Mouse (Mus musculus): Measurements from ENCODE around the gene Scgb1b30. TPM values are rescaled to one million over a fixed set of nuclear protein-coding genes. Genes with fewer than 3 reads are reported as not detected.

Gene Scgb1b30
- polyA plus RNA-seq, 1 experiment from 2014 or later, result not detected

DNA sequence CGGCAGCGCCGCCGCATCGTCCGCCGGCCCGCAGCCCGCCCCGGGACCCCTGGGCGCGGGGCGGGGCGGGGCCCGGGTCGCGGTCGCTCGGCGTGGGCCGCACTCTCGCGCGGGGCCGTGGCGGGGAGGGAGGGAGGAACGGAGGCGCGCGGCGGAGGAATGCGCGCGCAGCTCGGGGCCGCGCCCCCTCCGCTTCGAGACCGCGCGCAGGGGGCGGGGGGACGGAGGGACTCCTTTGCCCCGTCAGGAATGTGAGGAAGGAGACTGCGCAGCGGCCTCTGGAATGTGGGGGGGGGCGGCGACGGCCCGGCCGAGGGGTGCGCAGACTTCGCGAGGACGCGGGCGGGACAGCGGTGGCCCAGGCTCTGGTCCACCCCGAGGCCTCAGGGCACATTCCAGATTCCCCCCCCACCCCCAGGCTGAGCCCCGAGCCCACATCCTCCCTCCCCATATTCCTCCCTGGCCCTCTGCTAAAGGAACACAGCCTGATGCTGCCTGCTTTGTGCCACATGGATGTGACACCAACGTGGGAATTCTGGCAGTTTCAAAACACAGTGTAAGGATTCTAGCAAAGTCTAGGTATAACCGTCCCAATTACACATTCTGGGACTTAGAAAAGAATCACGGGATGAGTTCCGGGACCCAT lies 38.0 kb downstream of the Scgb1b30 start, which contains the start of gene Wtip:
TSS of gene Wtip (minus strand) at position 152 of the 646 bp plus-strand sequence.
- Histone ChIP-seq H3K9me3 (ENCODE audit: low read depth, low read length) (no peaks in the 10 kb centered on the region), H3K4me2 (peak within 1 kb of the TSS; percentile 73), H3K36me3 (ENCODE audit: insufficient read depth) (no peaks in the 10 kb centered on the region), H3K27me3 (ENCODE audit: insufficient read depth, low read length) (no peaks in the 10 kb centered on the region), H3K9ac (peak within 1 kb of the TSS; percentile 95), H3K4me3 (ENCODE audit: low read depth, low read length) (peak within 1 kb of the TSS; percentile 80), H3K4me1 (ENCODE audit: insufficient read depth) (peaks cover 7% of the 10 kb centered on the region), H3K27ac (ENCODE audit: low read depth) (peak within 1 kb of the TSS; percentile 91)
- no peak for TF ChIP-seq CTCF (IDR thresholded peaks at IDR 0.05; ENCODE audit: low read depth)
- DNase-seq, result peak; percentile 92
- ATAC-seq (ENCODE audit: insufficient read depth), result peak; percentile 94
- 1% methylated on average over 35 of the region's 65 CpGs for WGBS

DNA sequence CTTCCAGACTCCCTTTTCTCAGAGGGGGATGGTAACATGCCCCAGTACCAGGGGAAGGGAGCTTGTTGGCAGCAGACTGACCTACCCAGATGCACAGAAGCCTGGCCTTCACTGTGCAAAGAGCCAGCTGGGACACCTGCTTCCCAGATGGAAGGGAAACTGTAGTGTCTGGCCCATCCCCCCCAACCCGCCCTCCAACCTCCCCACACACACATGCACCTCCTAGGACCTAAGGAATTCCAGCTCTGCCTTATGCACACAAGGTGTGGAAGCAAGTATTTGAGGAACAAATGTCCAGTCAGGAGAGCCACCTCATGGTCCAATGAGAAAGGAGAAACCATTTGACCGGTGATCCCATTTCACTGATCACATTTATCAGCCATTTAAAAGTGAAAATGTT lies 39.1 kb downstream of the Scgb1b30 start:
- H3K27me3 ChIP-seq (ENCODE audit: insufficient read depth, low read length), result no peaks in the 10 kb centered on the region
- no peaks in the 10 kb centered on the region for H3K36me3 ChIP-seq (ENCODE audit: insufficient read depth)
- no peak overlapping the region for H3K9ac ChIP-seq
- H3K9me3 ChIP-seq (ENCODE audit: low read depth, low read length), result no peaks in the 10 kb centered on the region
- TF ChIP-seq CTCF (IDR thresholded peaks at IDR 0.05; ENCODE audit: low read depth), result no peak
- H3K4me2 ChIP-seq, result no peak overlapping the region
- peaks cover 7% of the 10 kb centered on the region for H3K4me1 ChIP-seq (ENCODE audit: insufficient read depth)
- DNase-seq (peak; percentile 23), ATAC-seq (ENCODE audit: insufficient read depth) (peak; percentile 5; the same call in 1 of the 2 replicates)
- peak overlapping the region; percentile 91 for H3K27ac ChIP-seq (ENCODE audit: low read depth)
- no peak overlapping the region for H3K4me3 ChIP-seq (ENCODE audit: low read depth, low read length)
- 64% methylated on average over 2 of the region's 2 CpGs for WGBS

DNA sequence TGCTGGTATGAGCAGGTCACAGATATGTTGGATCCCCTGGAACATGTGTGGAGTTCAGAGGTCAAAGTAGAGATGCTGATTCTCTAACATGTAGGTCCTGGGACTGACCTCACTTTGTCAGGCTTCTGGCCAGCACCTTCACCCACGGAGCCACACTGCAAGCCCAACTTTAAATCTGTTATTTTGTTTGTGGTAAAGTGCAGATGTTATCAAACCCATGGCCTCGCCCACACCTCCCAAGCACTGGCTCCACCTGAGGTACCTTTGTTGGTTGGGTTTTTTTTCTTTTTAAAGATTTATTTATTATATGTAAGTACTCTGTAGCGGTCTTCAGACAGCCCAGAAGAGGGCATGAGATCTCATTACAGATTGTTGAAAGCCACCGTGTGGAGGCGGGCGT lies 44.3 kb downstream of the Scgb1b30 start:
- no peak overlapping the region for H3K4me3 ChIP-seq (ENCODE audit: low read depth, low read length)
- H3K4me2 ChIP-seq, result no peak overlapping the region
- H3K36me3 ChIP-seq (ENCODE audit: insufficient read depth), result peaks cover 47% of the 10 kb centered on the region
- ATAC-seq (ENCODE audit: insufficient read depth), result peak; percentile 28; the same call in 1 of the 2 replicates
- WGBS, result 89% methylated on average over 6 of the region's 6 CpGs
- no peaks in the 10 kb centered on the region for H3K27me3 ChIP-seq (ENCODE audit: insufficient read depth, low read length)
- no peak for DNase-seq
- H3K27ac ChIP-seq (ENCODE audit: low read depth), result no peak overlapping the region
- no peak for TF ChIP-seq CTCF (IDR thresholded peaks at IDR 0.05; ENCODE audit: low read depth)
- no peaks in the 10 kb centered on the region for H3K9me3 ChIP-seq (ENCODE audit: low read depth, low read length)
- H3K9ac ChIP-seq, result no peak overlapping the region
- H3K4me1 ChIP-seq (ENCODE audit: insufficient read depth), result no peaks in the 10 kb centered on the region

DNA sequence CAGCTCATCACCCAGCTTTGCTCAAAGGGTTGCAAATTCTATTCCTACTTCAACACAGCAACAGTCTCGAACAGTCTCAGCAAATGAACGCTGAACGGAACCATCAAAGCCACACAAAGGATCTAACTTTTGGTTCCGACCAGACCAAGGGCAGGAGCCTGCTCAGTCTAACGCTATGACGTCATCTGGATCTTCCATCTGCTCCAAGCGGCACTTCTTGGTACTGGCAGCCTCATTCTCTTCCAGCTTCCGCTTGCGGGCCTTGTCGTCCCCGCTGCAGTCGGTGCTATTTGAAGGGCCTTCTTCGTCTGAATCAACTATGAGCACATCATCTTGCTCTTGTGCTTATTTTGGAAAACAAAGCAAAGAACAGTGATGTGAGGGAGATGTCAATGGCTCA lies 45.9 kb downstream of the Scgb1b30 start:
- WGBS, result 95% methylated on average over 13 of the region's 13 CpGs
- H3K27ac ChIP-seq (ENCODE audit: low read depth), result no peak overlapping the region
- H3K27me3 ChIP-seq (ENCODE audit: insufficient read depth, low read length), result no peaks in the 10 kb centered on the region
- ATAC-seq (ENCODE audit: insufficient read depth), result no peak
- no peak overlapping the region for H3K4me3 ChIP-seq (ENCODE audit: low read depth, low read length)
- no peak overlapping the region for H3K4me2 ChIP-seq
- peaks cover 62% of the 10 kb centered on the region for H3K36me3 ChIP-seq (ENCODE audit: insufficient read depth)
- TF ChIP-seq CTCF (IDR thresholded peaks at IDR 0.05; ENCODE audit: low read depth), result no peak
- no peaks in the 10 kb centered on the region for H3K9me3 ChIP-seq (ENCODE audit: low read depth, low read length)
- DNase-seq, result no peak
- no peak overlapping the region for H3K9ac ChIP-seq
- no peaks in the 10 kb centered on the region for H3K4me1 ChIP-seq (ENCODE audit: insufficient read depth)

DNA sequence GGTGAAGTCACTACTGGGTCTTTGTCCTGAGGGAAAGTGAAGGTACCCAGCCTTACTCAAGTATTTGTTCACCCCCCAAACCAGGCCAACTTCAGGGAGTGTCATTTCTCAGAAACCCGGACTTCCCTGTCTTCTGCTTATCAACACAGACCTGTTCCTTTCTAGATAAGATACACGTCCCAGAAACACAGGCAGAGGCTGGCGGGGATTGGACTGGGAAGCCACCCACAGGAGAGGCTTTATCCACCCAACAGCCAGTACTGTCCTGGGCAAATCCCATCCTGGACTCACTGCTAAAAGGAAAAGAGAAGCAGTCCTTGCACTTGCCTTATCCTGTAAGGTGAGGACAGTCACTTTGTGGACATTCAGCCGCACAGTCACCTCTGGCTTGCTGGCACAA lies 52.0 kb downstream of the Scgb1b30 start:
- H3K27ac ChIP-seq (ENCODE audit: low read depth), result no peak overlapping the region
- H3K4me3 ChIP-seq (ENCODE audit: low read depth, low read length), result no peak overlapping the region
- no peak overlapping the region for H3K4me2 ChIP-seq
- no peaks in the 10 kb centered on the region for H3K9me3 ChIP-seq (ENCODE audit: low read depth, low read length)
- no peak for ATAC-seq (ENCODE audit: insufficient read depth)
- DNase-seq, result no peak
- peaks cover 98% of the 10 kb centered on the region for H3K36me3 ChIP-seq (ENCODE audit: insufficient read depth)
- no peaks in the 10 kb centered on the region for H3K27me3 ChIP-seq (ENCODE audit: insufficient read depth, low read length)
- 77% methylated on average over 4 of the region's 4 CpGs for WGBS
- no peaks in the 10 kb centered on the region for H3K4me1 ChIP-seq (ENCODE audit: insufficient read depth)
- no peak overlapping the region for H3K9ac ChIP-seq
- no peak for TF ChIP-seq CTCF (IDR thresholded peaks at IDR 0.05; ENCODE audit: low read depth)

Other genes with a start within 250 kb of the Scgb1b30 start
- not detected in 2 replicates for gene Scgb2b26, start 150.4 kb upstream of the Scgb1b30 start, polyA plus RNA-seq (2014; fragmentation: Nextera tagmentation; extraction: Ambion mirVana)
- not detected in 2 replicates for gene Scgb2b27, start 81.5 kb upstream of the Scgb1b30 start, polyA plus RNA-seq (2014; fragmentation: Nextera tagmentation; extraction: Ambion mirVana)
- gene Scgb1b27, start 73.9 kb upstream of the Scgb1b30 start, polyA plus RNA-seq (2014; fragmentation: Nextera tagmentation; extraction: Ambion mirVana), result not detected in 2 replicates
- gene Wtip, start 37.8 kb downstream of the Scgb1b30 start, polyA plus RNA-seq (2014; fragmentation: Nextera tagmentation; extraction: Ambion mirVana), result 7.1 and 10.1 TPM in 2 replicates
- gene Uba2, start 74.2 kb downstream of the Scgb1b30 start, polyA plus RNA-seq (2014; fragmentation: Nextera tagmentation; extraction: Ambion mirVana), result 229 and 231 TPM in 2 replicates
- 53.7 and 54.1 TPM in 2 replicates for gene Pdcd2l, start 101.2 kb downstream of the Scgb1b30 start, polyA plus RNA-seq (2014; fragmentation: Nextera tagmentation; extraction: Ambion mirVana)
- gene Gpi1, start 134.9 kb downstream of the Scgb1b30 start, polyA plus RNA-seq (2014; fragmentation: Nextera tagmentation; extraction: Ambion mirVana), result 260 and 268 TPM in 2 replicates
- gene Gm6096, start 155.6 kb downstream of the Scgb1b30 start, polyA plus RNA-seq (2014; fragmentation: Nextera tagmentation; extraction: Ambion mirVana), result 0.88 TPM in 1 of 2 replicates, not detected in the other
- gene 4931406P16Rik, start 218.1 kb downstream of the Scgb1b30 start, polyA plus RNA-seq (2014; fragmentation: Nextera tagmentation; extraction: Ambion mirVana), result 54.7 and 59.2 TPM in 2 replicates

All from lung, embryonic 14.5 days (tissue).